Mouse (Mus musculus) liver, adult (tissue): ENCODE measurements around the gene Msx2.

ENCODE experiments used
- GATA4 ChIP-seq: IDR thresholded peaks from 2 replicates; pipeline ENCODE4 v1.6.1; 2014; ENCODE audit warnings: mild to moderate bottlenecking, low read length; ENCODE audit not compliant: insufficient replicate concordance

Msx2 gene

GRCm38 (mm10) chr13:53472614-53473124 lies at the start of gene Msx2:
Gene Msx2 (minus strand): TSS chr13:53473074.
- TF ChIP-seq GATA4 = no peak

DNA sequence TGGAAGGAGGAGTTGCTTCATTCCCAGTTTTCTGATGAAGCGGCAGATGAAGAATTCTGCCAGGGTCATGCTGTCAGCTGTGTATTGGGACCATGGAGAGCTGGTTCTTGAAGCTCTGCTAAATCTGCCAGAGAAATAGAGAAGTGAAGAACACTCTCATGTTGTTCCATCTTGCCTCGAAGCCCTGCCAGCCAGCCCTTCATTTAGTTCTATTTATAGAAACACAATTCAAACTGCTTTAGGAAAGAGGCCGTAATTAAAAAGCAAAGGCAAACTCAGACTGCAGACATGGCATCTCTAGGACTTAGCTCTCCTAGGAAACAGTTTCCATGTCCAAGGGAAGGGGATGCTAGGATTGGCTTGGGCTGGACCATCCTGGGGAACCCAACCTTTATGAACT lies 48.6 kb upstream of the Msx2 start:
- TF ChIP-seq GATA4 = no peak

- TF ChIP-seq GATA4 = no peak
These were observed 47.6 kb upstream of the Msx2 start for GRCm38 (mm10) chr13:53520343-53520937.

GRCm38 (mm10) chr13:53519727-53520126 lies 46.9 kb upstream of the Msx2 start:
- TF ChIP-seq GATA4 = no peak

DNA sequence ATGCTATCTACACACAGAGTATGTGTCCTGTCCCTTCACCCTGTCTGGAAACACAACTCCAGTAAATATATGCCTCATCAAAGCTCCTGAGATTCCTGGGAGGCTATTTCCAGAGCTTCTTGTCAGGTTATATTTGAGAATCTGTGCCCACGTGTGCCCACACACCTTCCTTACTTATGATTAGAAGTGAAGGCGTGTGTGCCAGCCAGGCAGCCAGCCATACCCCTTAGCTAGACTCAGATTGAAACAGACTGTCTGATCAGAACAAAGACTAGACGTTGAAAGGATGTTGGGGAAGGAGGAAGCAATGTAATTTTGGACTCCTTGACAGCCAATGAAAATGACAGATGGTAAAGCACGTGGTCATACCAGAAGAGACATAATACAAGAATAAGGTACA lies 45.4 kb upstream of the Msx2 start:
- TF ChIP-seq GATA4 = no peak

GRCm38 (mm10) chr13:53514574-53514973 lies 41.7 kb upstream of the Msx2 start:
- TF ChIP-seq GATA4 = no peak

- no peak for TF ChIP-seq GATA4
These were observed 38.5 kb upstream of the Msx2 start for GRCm38 (mm10) chr13:53511366-53511765.

DNA sequence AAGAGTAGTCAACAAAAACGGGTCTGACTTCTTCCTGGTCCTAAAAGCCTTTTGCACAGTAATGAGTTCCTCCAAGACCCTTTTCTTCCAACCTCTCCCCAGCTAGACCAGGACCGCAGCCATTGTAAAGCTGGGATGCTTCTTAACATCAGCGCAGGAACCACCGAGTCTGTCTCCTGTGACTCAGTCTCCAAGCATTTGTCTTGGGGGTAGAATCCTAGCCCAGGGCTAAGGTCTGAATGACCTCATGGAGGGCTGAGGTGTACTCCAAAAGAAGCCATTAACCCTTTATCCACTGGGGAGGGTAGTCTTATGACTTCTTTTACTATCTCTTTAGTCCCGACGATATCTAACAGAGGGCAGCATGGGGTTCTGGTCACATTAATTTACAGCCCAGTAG lies 29.5 kb upstream of the Msx2 start:
- TF ChIP-seq GATA4 = no peak

DNA sequence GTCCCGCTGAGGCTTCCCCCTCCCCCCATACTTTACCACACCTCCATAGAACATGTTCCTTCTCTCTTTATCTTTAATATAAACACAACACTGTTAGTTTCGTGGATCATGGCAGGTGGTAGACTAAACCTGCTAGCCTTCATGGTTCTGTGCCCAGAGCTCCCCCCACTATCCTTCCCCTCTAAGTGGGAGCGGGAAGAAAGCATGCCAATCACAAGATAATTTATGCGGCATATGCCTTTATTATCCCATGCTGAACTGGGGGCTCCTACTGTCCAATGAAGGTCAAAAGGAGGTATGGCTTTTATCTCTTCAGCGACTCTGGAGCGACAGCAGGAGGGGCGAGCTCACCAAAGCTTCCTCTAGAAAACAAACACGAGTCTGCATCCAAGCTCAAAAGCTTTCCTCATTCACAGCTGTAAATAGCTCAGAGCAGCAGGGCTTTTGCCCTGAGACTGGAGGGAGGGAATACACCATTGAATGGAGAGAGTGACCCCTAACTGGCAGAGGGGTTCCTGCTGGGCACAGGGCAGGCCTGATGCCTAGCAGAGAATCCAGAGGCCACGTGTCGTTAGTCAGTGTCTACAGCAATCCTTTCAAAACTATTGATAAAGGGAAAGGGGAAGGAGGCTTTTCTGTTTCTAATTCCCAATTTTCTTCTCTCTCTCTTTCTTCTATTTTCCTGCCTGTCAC lies 28.8 kb upstream of the Msx2 start:
- TF ChIP-seq GATA4 = no peak

DNA sequence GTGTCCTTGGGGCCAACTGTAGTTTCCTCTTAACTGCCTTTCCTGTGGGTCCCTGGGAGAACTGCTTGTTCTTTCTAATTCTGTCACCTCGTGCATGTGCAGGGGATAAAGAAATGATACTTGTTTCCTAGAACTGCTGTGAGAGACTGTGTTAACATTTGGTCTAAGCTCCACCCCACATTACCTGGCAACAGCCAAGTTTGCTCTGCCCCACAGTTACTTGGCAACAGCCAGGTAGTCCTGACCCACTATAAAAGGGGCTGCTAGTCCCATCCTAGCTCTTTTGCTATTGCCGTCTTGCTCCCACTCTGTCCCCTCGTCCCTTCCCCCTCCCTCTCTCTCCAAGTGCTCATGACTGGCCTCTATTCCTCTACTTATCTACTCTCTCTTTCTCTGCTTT lies 28.2 kb upstream of the Msx2 start:
- no peak for TF ChIP-seq GATA4

DNA sequence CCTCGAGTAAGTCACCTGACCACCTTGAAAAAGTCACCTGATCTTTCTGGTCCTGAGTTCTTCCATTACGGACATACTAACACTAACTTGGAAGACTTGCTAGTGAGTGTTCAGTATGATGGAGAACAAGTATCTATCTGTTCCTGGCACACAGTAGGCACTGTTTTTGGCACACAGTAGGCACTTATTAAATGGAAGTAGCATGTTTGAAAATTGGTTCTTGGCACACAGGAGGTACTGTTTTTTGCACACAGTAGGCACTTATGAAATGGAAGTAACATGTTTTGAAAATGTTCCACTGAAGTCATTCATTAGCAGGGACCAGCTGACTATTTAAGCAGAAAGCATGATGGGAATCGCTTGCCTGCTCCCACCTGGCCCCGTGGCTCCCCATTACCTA lies 13.6 kb upstream of the Msx2 start:
- TF ChIP-seq GATA4 = no peak

- no peak for TF ChIP-seq GATA4
These were observed 2.9 kb upstream of the Msx2 start for GRCm38 (mm10) chr13:53475701-53476188.

GRCm38 (mm10) chr13:53474491-53474890 lies 1.6 kb upstream of the Msx2 start:
- TF ChIP-seq GATA4 = no peak

DNA sequence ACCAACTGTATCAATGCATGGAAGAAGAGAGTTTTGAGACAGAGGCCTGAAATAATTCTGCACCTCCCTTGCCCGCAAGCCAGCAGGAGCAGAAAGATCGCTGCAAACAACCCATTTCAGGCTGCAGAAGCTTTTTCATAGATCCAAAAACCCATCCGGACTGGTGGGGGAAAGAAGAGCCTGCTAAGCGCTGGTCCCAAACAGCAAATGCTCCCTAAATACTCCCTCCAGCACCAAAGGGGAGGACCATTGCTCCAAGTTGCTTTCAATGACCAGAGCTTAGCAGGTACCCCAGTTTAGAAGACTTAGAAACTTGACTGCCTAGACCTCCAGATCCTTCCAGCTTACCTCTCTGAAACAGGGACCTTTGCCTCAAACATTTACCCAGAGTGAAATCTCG lies 1.1 kb upstream of the Msx2 start:
- TF ChIP-seq GATA4 = no peak

- no peak for TF ChIP-seq GATA4
These were observed 417 bp upstream of the Msx2 start for GRCm38 (mm10) chr13:53473291-53473690.

- no peak for TF ChIP-seq GATA4
These were observed 804 bp downstream of the Msx2 start for GRCm38 (mm10) chr13:53471926-53472613.
